In the genomic region with DNA sequence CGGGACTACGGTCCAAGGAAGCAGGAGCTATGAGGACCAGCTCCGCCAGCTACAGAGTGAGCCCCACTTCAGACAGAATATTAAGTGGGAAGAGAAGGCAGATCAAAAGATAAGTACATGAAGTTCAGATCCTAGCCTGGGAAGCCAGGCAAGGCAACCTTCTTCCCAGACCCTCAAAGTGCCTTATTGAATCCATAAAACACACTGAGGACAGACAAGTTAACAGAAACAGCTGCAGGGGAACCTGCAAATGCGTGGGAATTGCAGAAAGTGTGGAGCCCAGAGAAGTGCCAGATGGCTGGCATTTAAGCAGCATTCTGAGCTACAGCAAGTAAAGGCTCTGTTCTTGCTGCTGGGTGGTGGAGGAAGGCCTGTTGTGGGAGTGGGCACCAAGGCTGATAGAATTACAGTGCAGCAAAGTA, we compare ENCODE assay signal across 12 mouse cellular contexts. TPM values are rescaled to one million over a fixed set of nuclear protein-coding genes. Genes with fewer than 3 reads are reported as not detected.
A peak's percentile ranks its signal among the peaks of the same experiment; 100 is the strongest.
DNase-seq lines count a peak whose midpoint lies in the region; ATAC-seq and TF ChIP-seq lines count a peak whose summit lies in the region.
"Had no signal": no experiment of that assay in that cellular context is flagged by ENCODE, and none has a peak within 500 bp of the region (broad histone marks: within the 10 kb centered on the region; RNA-seq: fewer than 3 reads in every experiment).

No protein-coding gene starts in this region.

- peak overlapping the region; percentile 6; the same call in 1 of the 2 replicates for H3K4me2 ChIP-seq in forebrain, embryonic 12.5 days
- no peak overlapping the region for H3K4me2 ChIP-seq in midbrain, postnatal 0 days (ENCODE audit: low read depth, low read length, poor library complexity, severe bottlenecking)
- H3K4me2 ChIP-seq: embryonic facial prominence, embryonic 12.5 days; lung, embryonic 14.5 days had no signal

- H3K36me3 ChIP-seq in forebrain, embryonic 12.5 days (replicated peaks) = peaks cover 11% of the 10 kb centered on the region; the same call in 1 of the 2 replicates
- H3K36me3 ChIP-seq in midbrain, postnatal 0 days (ENCODE audit: insufficient read depth, low read length) = 0 out of 2 replicates have a peak, but pooled peaks cover 4% of the 10 kb centered on the region
- H3K36me3 ChIP-seq: embryonic facial prominence, embryonic 12.5 days; heart, embryonic 10.5 days had no signal

- no peak overlapping the region for H3K4me3 ChIP-seq in gastrocnemius, adult 2 months
- no peak overlapping the region for H3K4me3 ChIP-seq in forebrain, embryonic 12.5 days (replicated peaks)
- H3K4me3 ChIP-seq in midbrain, postnatal 0 days (ENCODE audit: low read depth, low read length) = no peak overlapping the region
- H3K4me3 ChIP-seq: embryonic facial prominence, embryonic 12.5 days; heart, embryonic 10.5 days had no signal

- no peak for DNase-seq in gastrocnemius, adult 2 months
- DNase-seq in gastrocnemius, postnatal 4 days (ENCODE audit: low spot score in 2 of 2) = no peak
- peak; percentile 73 for DNase-seq in layer of hippocampus, adult 9-11 months
- DNase-seq in midbrain, postnatal 0 days (ENCODE audit: low spot score) = peak; percentile 36
- DNase-seq in urinary bladder, postnatal 14 days (ENCODE audit: low spot score) = no peak
- no peak for DNase-seq in urinary bladder, adult 2 months (ENCODE audit: low spot score)
- no peak for DNase-seq in thymus, postnatal 10 days (ENCODE audit: low spot score in 2 of 2)
- DNase-seq: lung, embryonic 14.5 days had no signal

- peak; percentile 44 for ATAC-seq in forebrain, embryonic 12.5 days (ENCODE audit: low FRiP score)
- ATAC-seq in midbrain, postnatal 0 days (ENCODE audit: low FRiP score) = peak; percentile 71

- intact Hi-C loops in gastrocnemius, adult 2 months (cut with DNase I) = no loop called here

- H3K4me1 ChIP-seq in forebrain, embryonic 12.5 days = peaks cover 39% of the 10 kb centered on the region
- peaks cover 5% of the 10 kb centered on the region; the same call in 1 of the 2 replicates for H3K4me1 ChIP-seq in midbrain, postnatal 0 days (ENCODE audit: insufficient read depth, low read length)
- H3K4me1 ChIP-seq: heart, embryonic 10.5 days had no signal

- 35% methylated on average over 4 of the region's 4 CpGs for WGBS in forebrain, embryonic 12.5 days
- 21% methylated on average over 4 of the region's 4 CpGs for WGBS in midbrain, postnatal 0 days

- H3K9me3 ChIP-seq in forebrain, embryonic 12.5 days = no peaks in the 10 kb centered on the region
- no peaks in the 10 kb centered on the region for H3K9me3 ChIP-seq in midbrain, postnatal 0 days (ENCODE audit: low read length)
- H3K9me3 ChIP-seq: embryonic facial prominence, embryonic 12.5 days; heart, embryonic 10.5 days had no signal

- no peak for TF ChIP-seq CTCF in gastrocnemius, adult 2 months (IDR thresholded peaks at IDR 0.05)
- no peak for TF ChIP-seq CTCF in midbrain, postnatal 0 days (IDR thresholded peaks at IDR 0.05)

- no peak overlapping the region for H3K9ac ChIP-seq in forebrain, embryonic 12.5 days
- no peak overlapping the region for H3K9ac ChIP-seq in midbrain, postnatal 0 days (replicated peaks; ENCODE audit: low read length, poor library complexity, severe bottlenecking)
- H3K9ac ChIP-seq: embryonic facial prominence, embryonic 12.5 days; lung, embryonic 14.5 days had no signal

- peak overlapping the region; percentile 16; the same call in 1 of the 2 replicates for H3K27ac ChIP-seq in gastrocnemius, adult 2 months
- H3K27ac ChIP-seq in forebrain, embryonic 12.5 days = peak overlapping the region; percentile 80
- peak overlapping the region; percentile 69 for H3K27ac ChIP-seq in midbrain, postnatal 0 days (ENCODE audit: low read depth, low read length)
- H3K27ac ChIP-seq: embryonic facial prominence, embryonic 12.5 days; heart, embryonic 10.5 days; kidney, postnatal 0 days had no signal

- no peaks in the 10 kb centered on the region for H3K27me3 ChIP-seq in forebrain, embryonic 12.5 days
- H3K27me3 ChIP-seq in midbrain, postnatal 0 days (ENCODE audit: insufficient read depth, low read length) = no peaks in the 10 kb centered on the region
- H3K27me3 ChIP-seq: embryonic facial prominence, embryonic 12.5 days had no signal

RNA-seq across cellular contexts. Expression of a gene that starts 34.9 kb away (rescaled TPM):
- 100 to 1,000 TPM; 196 to 239 TPM for total RNA-seq in gastrocnemius, adult 2 months (2021)
- 100 to 1,000 TPM in 1 of 2 experiments, 10 to 100 TPM in 1; 96.8 to 101 TPM for total RNA-seq in gastrocnemius, postnatal 4 days (2021)
- polyA plus RNA-seq in forebrain, embryonic 12.5 days (2016; fragmentation: Nextera tagmentation; extraction: Ambion mirVana) = 367 and 417 TPM in 2 replicates
- total RNA-seq in midbrain, postnatal 0 days (2014; rRNA removed) = 974 and 976 TPM in 2 replicates
- 1,518 and 1,519 TPM in 2 replicates for polyA plus RNA-seq in midbrain, postnatal 0 days (2015; fragmentation: Nextera tagmentation; extraction: Ambion mirVana)
- 114 and 187 TPM in 2 replicates for polyA plus RNA-seq in urinary bladder, adult 2 months (2012; rRNA removed)

Comparison
In these comparisons a context has a peak if more than half of its experiments do, and no peak if none do; other contexts are left out.
1. DNase-seq: peak in layer of hippocampus, adult 9-11 months (single experiment) and midbrain, postnatal 0 days (single experiment); none in gastrocnemius, adult 2 months (single experiment), gastrocnemius, postnatal 4 days (0 of 2), urinary bladder, postnatal 14 days (single experiment), urinary bladder, adult 2 months (single experiment) and thymus, postnatal 10 days (0 of 2).
2. H3K27ac ChIP-seq: peak in every context shown above with its lines; median percentile 80 in forebrain, embryonic 12.5 days; 69 in midbrain, postnatal 0 days; 16 in gastrocnemius, adult 2 months.